Mouse (Mus musculus) kidney, postnatal 0 days (tissue): ENCODE measurements around the gene Psmb1. TPM values are rescaled to one million over a fixed set of nuclear protein-coding genes. Genes with fewer than 3 reads are reported as not detected.

Source experiments
- ATAC-seq: fragments of 200-750 bp; cut with Nextera tagmentation; replicated peaks from 2 replicates; pipeline ENCODE4 v1.8.0; 2017; ENCODE audit warnings: low read depth, moderate number of reproducible peaks, moderate TSS enrichment, moderate library complexity; ENCODE audit not compliant: low FRiP score
- DNase-seq: peaks from one replicate; pipeline ENCODE4 v3.0.0-alpha.2; 2016; ENCODE audit warnings: low spot score
- H3K27ac ChIP-seq: fragments of 300-500 bp; sonication (generic); 2 replicates; pipeline ENCODE4 v1.5.1; 2014; ENCODE audit warnings: mild to moderate bottlenecking
- H3K27me3 ChIP-seq: fragments of 300-500 bp; sonication (generic); 2 replicates; pipeline ENCODE4 v1.6.1; 2014; ENCODE audit warnings: low read length, mixed read lengths; ENCODE audit not compliant: insufficient read depth
- H3K36me3 ChIP-seq: fragments of 300-500 bp; sonication (generic); 2 replicates; pipeline ENCODE4 v1.6.1; 2014; ENCODE audit warnings: low read length, mixed read lengths; ENCODE audit not compliant: insufficient read depth
- H3K4me1 ChIP-seq: fragments of 300-500 bp; sonication (generic); replicated peaks from 2 replicates; pipeline ENCODE4 v1.6.1; 2014; ENCODE audit warnings: antibody characterized with exemption, low read length, mixed read lengths; ENCODE audit not compliant: insufficient read depth
- H3K4me2 ChIP-seq: fragments of 300-500 bp; sonication (generic); 2 replicates; pipeline ENCODE4 v1.6.1; 2014; ENCODE audit warnings: mild to moderate bottlenecking, low read length, moderate library complexity, mixed read lengths
- H3K4me3 ChIP-seq: fragments of 300-500 bp; sonication (generic); replicated peaks from 2 replicates; pipeline ENCODE4 v1.5.1; 2014; ENCODE audit warnings: low read depth, low read length
- H3K9ac ChIP-seq: fragments of 300-500 bp; sonication (generic); 2 replicates; pipeline ENCODE4 v1.6.1; 2014; ENCODE audit warnings: low read depth, low read length
- H3K9me3 ChIP-seq: fragments of 300-500 bp; sonication (generic); replicated peaks from 2 replicates; pipeline ENCODE4 v1.6.1; 2016; ENCODE audit warnings: low read length, inconsistent platforms, mixed read lengths
- CTCF ChIP-seq: IDR thresholded peaks from 2 replicates; pipeline ENCODE4 v1.5.1; 2016; ENCODE audit warnings: antibody characterized with exemption, low read depth, mild to moderate bottlenecking, moderate library complexity
- WGBS: fragments of 180-500 bp; shearing (Covaris S2); extraction: QIAGEN DNeasy Blood & Tissue Kit; methylation state at CpG from one replicate; pipeline ENCODE4 v1.1.7; 2014; 5-methylcytosine and 5-hydroxymethylcytosine counted together
- polyA plus RNA-seq: library from polyadenylated mRNA; unstranded; fragments of >200 nt; fragmentation: Nextera tagmentation; extraction: Ambion mirVana; gene quantifications from 2 replicates; pipeline ENCODE4 v1.2.1, GENCODE M21; 2015

Psmb1 gene
- polyA plus RNA-seq, 1 experiment from 2014 or later: 318 TPM

- Histone ChIP-seq H3K9ac (no peak overlapping the region), H3K4me2 (no peak overlapping the region), H3K27me3 (no peaks in the 10 kb centered on the region), H3K36me3 (peaks cover 38% of the 10 kb centered on the region), H3K4me3 (no peak overlapping the region), H3K4me1 (no peaks in the 10 kb centered on the region), H3K27ac (no peak overlapping the region), H3K9me3 (no peaks in the 10 kb centered on the region)
- 88% methylated on average over 7 of the region's 7 CpGs for WGBS
- ATAC-seq: no peak
- no peak for TF ChIP-seq CTCF
- DNase-seq: no peak
Measured at GRCm38 (mm10) chr17:15490542-15490941, 9.0 kb downstream of the Psmb1 start.

GRCm38 (mm10) chr17:15472671-15473070, 26.9 kb downstream of the Psmb1 start:
- Histone ChIP-seq H3K4me3 (no peak overlapping the region), H3K36me3 (peaks cover 58% of the 10 kb centered on the region), H3K27me3 (no peaks in the 10 kb centered on the region), H3K4me2 (no peak overlapping the region), H3K27ac (no peak overlapping the region), H3K9ac (no peak overlapping the region), H3K4me1 (no peaks in the 10 kb centered on the region), H3K9me3 (no peaks in the 10 kb centered on the region)
- ATAC-seq: no peak
- DNase-seq: no peak
- WGBS: 92% methylated on average over 4 of the region's 4 CpGs
- peak; percentile 46 for TF ChIP-seq CTCF

GRCm38 (mm10) chr17:15467669-15468068, 31.9 kb downstream of the Psmb1 start:
- Histone ChIP-seq H3K36me3 (0 out of 2 replicates have a peak, but pooled peaks cover 12% of the 10 kb centered on the region), H3K4me3 (no peak overlapping the region), H3K4me2 (no peak overlapping the region), H3K9me3 (no peaks in the 10 kb centered on the region), H3K9ac (no peak overlapping the region), H3K27ac (no peak overlapping the region), H3K27me3 (no peaks in the 10 kb centered on the region), H3K4me1 (no peaks in the 10 kb centered on the region)
- 22% methylated on average over 5 of the region's 5 CpGs for WGBS
- DNase-seq (peak; percentile 85), ATAC-seq (peak; percentile 62)
- peak; percentile 95 for TF ChIP-seq CTCF

- TF ChIP-seq CTCF: no peak
- Histone ChIP-seq H3K4me3 (no peak overlapping the region), H3K9ac (no peak overlapping the region), H3K4me1 (no peaks in the 10 kb centered on the region), H3K4me2 (no peak overlapping the region), H3K27me3 (no peaks in the 10 kb centered on the region), H3K9me3 (no peaks in the 10 kb centered on the region), H3K27ac (no peak overlapping the region), H3K36me3 (no peaks in the 10 kb centered on the region)
- 94% methylated on average over 6 of the region's 6 CpGs for WGBS
- ATAC-seq (no peak), DNase-seq (no peak)
Measured at GRCm38 (mm10) chr17:15461921-15462495, 37.5 kb downstream of the Psmb1 start.

GRCm38 (mm10) chr17:15459761-15460160, 39.8 kb downstream of the Psmb1 start:
- Histone ChIP-seq H3K4me3 (no peak overlapping the region), H3K36me3 (no peaks in the 10 kb centered on the region), H3K27ac (no peak overlapping the region), H3K9ac (no peak overlapping the region), H3K27me3 (no peaks in the 10 kb centered on the region), H3K9me3 (no peaks in the 10 kb centered on the region), H3K4me2 (no peak overlapping the region), H3K4me1 (no peaks in the 10 kb centered on the region)
- DNase-seq (no peak), ATAC-seq (no peak)
- no peak for TF ChIP-seq CTCF
- 84% methylated on average over 4 of the region's 4 CpGs for WGBS

- Histone ChIP-seq H3K27me3 (no peaks in the 10 kb centered on the region), H3K27ac (no peak overlapping the region), H3K9me3 (no peaks in the 10 kb centered on the region), H3K9ac (no peak overlapping the region), H3K4me3 (no peak overlapping the region), H3K4me1 (no peaks in the 10 kb centered on the region), H3K36me3 (no peaks in the 10 kb centered on the region), H3K4me2 (no peak overlapping the region)
- ATAC-seq (no peak), DNase-seq (no peak)
- no peak for TF ChIP-seq CTCF
- 89% methylated on average over 2 of the region's 2 CpGs for WGBS
Measured at GRCm38 (mm10) chr17:15456595-15456994, 43.0 kb downstream of the Psmb1 start.

- no peaks in the 10 kb centered on the region for H3K36me3 ChIP-seq
- H3K4me1 ChIP-seq: no peaks in the 10 kb centered on the region
- no peak overlapping the region for H3K9ac ChIP-seq
- no peak for TF ChIP-seq CTCF
- DNase-seq (peak; percentile 22), ATAC-seq (no peak)
- no peak overlapping the region for H3K4me3 ChIP-seq
- no peak overlapping the region for H3K4me2 ChIP-seq
- H3K9me3 ChIP-seq: no peaks in the 10 kb centered on the region
- no peak overlapping the region for H3K27ac ChIP-seq
- 63% methylated on average over 4 of the region's 4 CpGs for WGBS
- H3K27me3 ChIP-seq: no peaks in the 10 kb centered on the region
Measured at GRCm38 (mm10) chr17:15455203-15455602, 44.3 kb downstream of the Psmb1 start.
